Mouse (Mus musculus): Measurements from ENCODE around the gene Cd163l1. TPM values are rescaled to one million over a fixed set of nuclear protein-coding genes. Genes with fewer than 3 reads are reported as not detected.

The Cd163l1 gene
- polyA plus RNA-seq (2015; fragmentation: Nextera tagmentation; extraction: Ambion mirVana), result 0.05 TPM in 1 of 2 replicates, not detected in the other

DNA sequence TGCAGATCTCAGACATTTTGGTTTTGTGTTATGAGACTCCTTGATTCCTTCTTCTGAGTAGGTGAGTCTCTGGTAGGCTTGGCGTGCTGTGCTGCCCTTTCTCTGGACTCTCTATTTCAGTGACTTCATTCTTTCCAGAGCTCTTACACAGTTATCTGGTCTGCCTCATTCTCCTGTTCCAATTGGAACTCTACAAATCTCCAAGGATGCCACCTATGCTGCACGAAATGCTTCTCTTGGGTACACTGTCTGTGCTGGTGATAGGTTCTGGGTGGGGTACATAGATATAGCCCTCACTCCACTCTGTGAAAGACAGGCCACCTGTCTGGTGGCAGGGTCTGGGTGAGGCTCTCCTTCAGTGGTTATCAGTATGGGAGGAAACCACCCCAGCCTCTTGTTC, at the start of gene Cd163l1:
TSS of gene Cd163l1 (plus strand) at position 301 of the 400 bp plus-strand sequence.
- H3K4me2 ChIP-seq, result no peak within 1 kb of the TSS
- H3K9me3 ChIP-seq (replicated peaks), result no peaks in the 10 kb centered on the region
- H3K36me3 ChIP-seq (replicated peaks), result no peaks in the 10 kb centered on the region
- no peak within 1 kb of the TSS for H3K9ac ChIP-seq
- WGBS (ENCODE audit: insufficient replicate concordance), result 50% methylated on average over 2 of the region's 2 CpGs
- no peak within 1 kb of the TSS for H3K4me3 ChIP-seq (replicated peaks)
- ATAC-seq (ENCODE audit: insufficient read depth), result no peak
- no peak within 1 kb of the TSS for H3K27ac ChIP-seq (replicated peaks)
- no peaks in the 10 kb centered on the region for H3K27me3 ChIP-seq
- no peaks in the 10 kb centered on the region for H3K4me1 ChIP-seq (replicated peaks)

DNA sequence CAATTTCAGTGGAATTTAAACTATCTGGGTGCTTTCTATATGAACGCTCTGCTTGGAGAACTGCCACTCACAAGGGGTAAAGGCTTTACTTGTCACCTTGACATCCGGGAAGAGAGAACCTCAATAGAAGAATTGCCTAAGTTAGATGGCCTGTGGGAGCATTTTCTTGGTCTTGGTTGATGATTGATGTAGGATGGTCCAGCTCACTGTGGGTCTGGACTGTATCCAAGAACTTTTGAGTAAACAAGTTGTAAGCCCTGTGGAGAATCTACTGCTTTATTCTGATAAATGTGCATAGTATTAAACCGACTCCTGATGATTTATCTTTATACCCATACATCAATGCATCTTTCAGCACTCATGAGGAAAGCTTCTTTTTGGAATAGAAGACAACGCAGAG, 48.7 kb upstream of the Cd163l1 start:
- Histone ChIP-seq H3K9ac (no peak overlapping the region), H3K9me3 (replicated peaks) (no peaks in the 10 kb centered on the region), H3K27ac (replicated peaks) (no peak overlapping the region), H3K4me3 (replicated peaks) (no peak overlapping the region), H3K4me1 (replicated peaks) (no peaks in the 10 kb centered on the region), H3K27me3 (no peaks in the 10 kb centered on the region), H3K36me3 (replicated peaks) (no peaks in the 10 kb centered on the region), H3K4me2 (no peak overlapping the region)
- ATAC-seq (ENCODE audit: insufficient read depth), result no peak
- 58% methylated on average over 4 of the region's 4 CpGs for WGBS (ENCODE audit: insufficient replicate concordance)

DNA sequence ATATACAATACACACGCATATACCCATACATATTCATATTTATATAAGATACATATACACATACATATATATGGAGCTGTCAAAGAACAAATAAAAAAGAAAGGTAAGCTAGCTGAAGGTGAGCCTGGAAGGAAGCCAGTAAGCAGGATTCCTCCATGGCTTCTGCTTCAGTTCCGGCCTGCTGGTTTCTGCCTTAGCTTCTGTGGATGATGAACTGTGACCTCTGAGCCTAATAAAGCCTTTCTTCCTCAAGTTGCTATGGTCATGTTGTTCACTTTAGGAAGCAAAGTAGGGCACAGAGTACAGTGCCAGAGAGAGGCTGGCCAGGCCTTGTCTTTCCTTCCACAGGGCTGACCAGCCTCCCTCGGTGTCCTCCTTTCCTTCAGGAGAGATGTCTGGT, 47.2 kb upstream of the Cd163l1 start:
- Histone ChIP-seq H3K4me3 (replicated peaks) (no peak overlapping the region), H3K9me3 (replicated peaks) (no peaks in the 10 kb centered on the region), H3K27ac (replicated peaks) (no peak overlapping the region), H3K36me3 (replicated peaks) (no peaks in the 10 kb centered on the region), H3K27me3 (no peaks in the 10 kb centered on the region), H3K9ac (no peak overlapping the region), H3K4me2 (no peak overlapping the region), H3K4me1 (replicated peaks) (no peaks in the 10 kb centered on the region)
- ATAC-seq (ENCODE audit: insufficient read depth), result no peak
- 77% methylated on average over 3 of the region's 3 CpGs for WGBS (ENCODE audit: insufficient replicate concordance)

DNA sequence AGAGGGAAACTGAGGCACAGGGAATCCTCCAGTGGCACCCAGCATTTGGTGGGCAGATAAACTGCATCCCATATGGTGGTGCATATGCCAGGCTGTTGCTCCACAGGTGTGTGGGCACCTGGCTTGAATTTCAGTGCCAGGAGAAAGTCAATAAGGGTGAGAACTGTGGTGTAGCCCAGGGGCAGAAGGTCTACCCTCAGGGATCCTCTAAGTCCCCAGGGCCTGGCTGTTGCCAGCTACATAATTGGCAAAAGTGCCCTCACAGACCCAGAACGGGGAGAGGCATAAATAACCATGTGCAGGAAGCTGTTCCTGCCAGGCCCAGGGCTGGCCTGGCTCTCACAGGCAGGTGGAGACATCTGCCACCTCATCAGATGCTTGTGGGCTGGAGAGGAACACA, 45.1 kb upstream of the Cd163l1 start, which contains the start of gene Olfr523:
TSS of gene Olfr523 (plus strand) at position 282 of the 400 bp plus-strand sequence.
- Histone ChIP-seq H3K9me3 (replicated peaks) (no peaks in the 10 kb centered on the region), H3K9ac (no peak within 1 kb of the TSS), H3K27ac (replicated peaks) (no peak within 1 kb of the TSS), H3K4me1 (replicated peaks) (no peaks in the 10 kb centered on the region), H3K4me2 (no peak within 1 kb of the TSS), H3K36me3 (replicated peaks) (no peaks in the 10 kb centered on the region), H3K27me3 (no peaks in the 10 kb centered on the region), H3K4me3 (replicated peaks) (no peak within 1 kb of the TSS)
- no peak for ATAC-seq (ENCODE audit: insufficient read depth)
- 22% methylated on average over 1 of the region's 1 CpGs for WGBS (ENCODE audit: insufficient replicate concordance)

DNA sequence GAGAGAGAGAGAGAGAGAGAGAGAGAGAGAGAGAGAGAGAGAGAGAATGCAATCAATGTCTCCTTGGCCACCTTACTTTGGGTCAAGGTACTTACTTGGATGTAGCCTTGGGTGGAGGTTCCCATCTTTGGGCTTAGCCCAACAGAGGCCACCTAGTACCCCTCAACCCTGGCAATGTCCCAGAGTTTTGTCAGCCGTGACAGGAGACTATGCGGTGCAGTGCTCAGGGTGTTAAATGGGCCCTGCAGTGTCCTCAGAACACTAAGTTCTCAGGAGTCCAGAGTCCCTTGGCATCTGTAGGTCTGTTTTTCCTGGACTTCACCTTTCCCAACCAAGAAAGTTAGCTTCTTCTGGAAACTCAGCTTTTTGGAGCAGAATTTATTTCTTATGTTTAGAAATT, 38.9 kb upstream of the Cd163l1 start:
- Histone ChIP-seq H3K27ac (replicated peaks) (no peak overlapping the region), H3K4me2 (no peak overlapping the region), H3K4me1 (replicated peaks) (no peaks in the 10 kb centered on the region), H3K27me3 (no peaks in the 10 kb centered on the region), H3K9ac (no peak overlapping the region), H3K9me3 (replicated peaks) (no peaks in the 10 kb centered on the region), H3K36me3 (replicated peaks) (no peaks in the 10 kb centered on the region), H3K4me3 (replicated peaks) (no peak overlapping the region)
- no peak for ATAC-seq (ENCODE audit: insufficient read depth)
- 70% methylated on average over 2 of the region's 2 CpGs for WGBS (ENCODE audit: insufficient replicate concordance)

DNA sequence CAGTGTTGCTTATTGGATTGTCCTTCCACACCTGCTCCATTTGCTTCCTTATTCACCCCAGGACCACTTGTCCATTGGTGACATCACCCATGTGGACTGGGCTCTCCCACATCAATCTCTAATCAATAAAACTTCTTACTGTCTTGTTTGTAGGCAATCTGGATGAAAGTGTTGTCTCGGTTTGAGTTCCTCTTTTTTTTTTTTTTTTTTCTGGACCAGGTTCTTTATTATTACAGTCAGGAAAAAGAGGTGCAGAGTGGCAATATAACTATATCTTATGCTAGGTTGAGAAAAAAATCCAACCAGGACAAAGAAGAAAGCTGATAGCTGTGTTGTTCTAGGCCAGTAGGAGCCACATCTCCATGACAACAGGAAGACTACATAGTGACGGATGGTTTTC, 37.4 kb upstream of the Cd163l1 start:
- Histone ChIP-seq H3K36me3 (replicated peaks) (no peaks in the 10 kb centered on the region), H3K4me3 (replicated peaks) (no peak overlapping the region), H3K27me3 (0 out of 2 replicates have a peak, but pooled peaks cover 2% of the 10 kb centered on the region), H3K9ac (no peak overlapping the region), H3K9me3 (replicated peaks) (no peaks in the 10 kb centered on the region), H3K4me1 (replicated peaks) (no peaks in the 10 kb centered on the region), H3K27ac (replicated peaks) (no peak overlapping the region), H3K4me2 (no peak overlapping the region)
- 35% methylated on average over 2 of the region's 2 CpGs for WGBS (ENCODE audit: insufficient replicate concordance)
- no peak for ATAC-seq (ENCODE audit: insufficient read depth)

DNA sequence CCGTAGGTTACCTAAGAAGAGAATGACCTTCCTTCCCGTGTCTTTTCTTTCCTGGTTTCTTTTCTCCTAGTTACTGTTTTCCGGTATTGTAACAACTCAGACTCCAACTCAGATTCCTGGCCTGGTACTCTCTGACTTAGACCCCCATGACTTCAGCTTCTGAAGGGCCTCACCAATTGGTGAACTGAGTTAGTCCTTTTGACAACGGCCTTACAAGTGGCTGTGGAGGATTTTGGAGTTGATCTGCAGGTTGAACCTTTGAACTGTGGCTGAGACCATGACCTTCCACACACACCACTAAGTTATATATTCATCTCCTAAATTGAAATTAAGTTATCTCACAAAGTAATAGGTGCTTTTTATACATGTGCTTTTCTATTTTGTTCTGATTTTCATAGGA, 33.9 kb upstream of the Cd163l1 start:
- no peak overlapping the region for H3K4me3 ChIP-seq (replicated peaks)
- ATAC-seq (ENCODE audit: insufficient read depth), result no peak
- H3K9me3 ChIP-seq (replicated peaks), result no peaks in the 10 kb centered on the region
- WGBS (ENCODE audit: insufficient replicate concordance), result 67% methylated on average over 4 of the region's 4 CpGs
- no peak overlapping the region for H3K27ac ChIP-seq (replicated peaks)
- no peaks in the 10 kb centered on the region for H3K36me3 ChIP-seq (replicated peaks)
- no peaks in the 10 kb centered on the region for H3K4me1 ChIP-seq (replicated peaks)
- 0 out of 2 replicates have a peak, but pooled peaks cover 3% of the 10 kb centered on the region for H3K27me3 ChIP-seq
- H3K9ac ChIP-seq, result no peak overlapping the region
- H3K4me2 ChIP-seq, result no peak overlapping the region

DNA sequence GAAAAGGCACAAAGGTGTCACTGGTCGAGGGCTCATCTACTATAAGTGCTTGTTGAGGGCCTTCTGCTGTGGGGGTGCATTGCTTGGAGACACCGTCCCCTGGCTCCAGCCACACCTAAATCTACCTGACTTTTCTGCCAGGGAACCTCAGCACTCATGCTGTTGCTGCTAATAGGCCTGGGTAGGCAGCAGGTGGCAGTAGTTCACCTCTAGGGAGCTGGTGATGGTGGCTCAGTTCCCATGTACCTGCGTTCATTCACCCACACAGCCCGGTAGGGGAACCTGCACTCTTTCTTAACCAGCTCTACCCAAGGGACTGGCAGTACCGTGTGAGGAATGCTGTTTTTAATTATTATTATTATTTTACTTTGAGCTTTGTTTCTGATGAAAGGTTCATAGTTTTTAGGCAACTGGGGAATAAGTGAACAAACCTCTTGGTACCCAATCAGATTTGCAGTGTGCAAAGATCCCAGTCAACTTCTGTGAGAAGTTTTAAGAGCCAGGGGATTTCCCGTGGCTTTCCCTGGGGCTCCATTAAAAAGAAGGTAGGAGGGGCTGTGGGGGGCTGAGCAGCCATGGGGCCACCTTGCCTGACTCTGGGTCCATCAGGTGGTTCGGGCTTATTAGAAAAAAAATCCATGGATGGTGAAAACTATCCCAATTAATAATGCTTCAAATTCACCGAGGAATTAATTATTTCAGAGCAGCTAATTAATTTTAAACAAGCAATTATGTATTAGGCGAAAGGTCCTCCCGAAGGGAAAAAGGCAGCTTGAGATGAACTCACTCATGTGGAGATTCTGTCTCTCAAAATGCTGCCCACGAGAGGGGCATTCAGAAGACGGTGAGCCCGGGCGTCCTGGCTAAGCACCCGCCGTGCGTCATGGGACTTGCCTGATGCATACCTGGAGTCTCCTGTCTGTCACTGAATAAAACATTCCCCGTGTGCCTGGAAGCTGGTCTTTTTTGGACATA, 31.1 kb upstream of the Cd163l1 start:
- no peaks in the 10 kb centered on the region for H3K36me3 ChIP-seq (replicated peaks)
- H3K27ac ChIP-seq (replicated peaks), result no peak overlapping the region
- H3K4me2 ChIP-seq, result no peak overlapping the region
- no peaks in the 10 kb centered on the region; the same call in 1 of the 2 replicates for H3K4me1 ChIP-seq (replicated peaks)
- H3K27me3 ChIP-seq, result 0 out of 2 replicates have a peak, but pooled peaks cover 3% of the 10 kb centered on the region
- no peak overlapping the region for H3K9ac ChIP-seq
- no peak for ATAC-seq (ENCODE audit: insufficient read depth)
- H3K4me3 ChIP-seq (replicated peaks), result no peak overlapping the region
- H3K9me3 ChIP-seq (replicated peaks), result no peaks in the 10 kb centered on the region
- 54% methylated on average over 18 of the region's 18 CpGs for WGBS (ENCODE audit: insufficient replicate concordance)

DNA sequence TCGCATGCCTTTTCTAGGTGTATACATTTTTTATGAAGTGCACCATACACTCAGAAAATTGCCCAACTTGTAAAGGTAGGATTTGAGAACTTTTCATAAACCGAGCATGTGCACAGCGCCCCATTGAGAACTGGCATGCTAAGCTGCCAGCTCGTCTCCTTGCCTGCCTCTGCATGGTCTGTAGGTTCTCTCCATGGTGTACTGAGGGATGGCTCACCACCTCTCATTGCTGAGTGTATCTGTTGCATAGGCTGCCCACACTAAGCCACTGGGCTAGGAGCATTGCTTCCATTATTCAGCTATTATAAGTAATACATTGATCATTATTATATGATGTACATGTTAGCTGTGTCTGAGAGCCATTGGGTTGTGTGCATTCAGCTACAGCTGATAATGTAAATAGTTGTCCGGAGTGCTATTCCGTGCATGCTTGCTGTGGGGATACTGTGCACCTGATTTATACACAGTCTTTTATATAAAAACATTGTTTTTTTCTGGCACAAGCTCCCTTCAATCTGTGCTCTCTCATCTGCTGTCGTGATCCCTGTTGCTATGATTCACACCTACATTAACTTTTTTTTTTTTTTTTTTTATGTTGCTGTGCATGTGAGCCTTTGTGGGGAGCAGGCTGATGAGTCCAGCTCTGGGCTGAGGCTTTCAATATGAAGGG, 30.2 kb upstream of the Cd163l1 start:
- Histone ChIP-seq H3K4me1 (replicated peaks) (no peaks in the 10 kb centered on the region; the same call in 1 of the 2 replicates), H3K27ac (replicated peaks) (no peak overlapping the region), H3K27me3 (0 out of 2 replicates have a peak, but pooled peaks cover 3% of the 10 kb centered on the region), H3K4me3 (replicated peaks) (no peak overlapping the region), H3K36me3 (replicated peaks) (no peaks in the 10 kb centered on the region), H3K9me3 (replicated peaks) (no peaks in the 10 kb centered on the region), H3K4me2 (no peak overlapping the region), H3K9ac (no peak overlapping the region)
- 65% methylated on average over 7 of the region's 7 CpGs for WGBS (ENCODE audit: insufficient replicate concordance)
- no peak for ATAC-seq (ENCODE audit: insufficient read depth)

DNA sequence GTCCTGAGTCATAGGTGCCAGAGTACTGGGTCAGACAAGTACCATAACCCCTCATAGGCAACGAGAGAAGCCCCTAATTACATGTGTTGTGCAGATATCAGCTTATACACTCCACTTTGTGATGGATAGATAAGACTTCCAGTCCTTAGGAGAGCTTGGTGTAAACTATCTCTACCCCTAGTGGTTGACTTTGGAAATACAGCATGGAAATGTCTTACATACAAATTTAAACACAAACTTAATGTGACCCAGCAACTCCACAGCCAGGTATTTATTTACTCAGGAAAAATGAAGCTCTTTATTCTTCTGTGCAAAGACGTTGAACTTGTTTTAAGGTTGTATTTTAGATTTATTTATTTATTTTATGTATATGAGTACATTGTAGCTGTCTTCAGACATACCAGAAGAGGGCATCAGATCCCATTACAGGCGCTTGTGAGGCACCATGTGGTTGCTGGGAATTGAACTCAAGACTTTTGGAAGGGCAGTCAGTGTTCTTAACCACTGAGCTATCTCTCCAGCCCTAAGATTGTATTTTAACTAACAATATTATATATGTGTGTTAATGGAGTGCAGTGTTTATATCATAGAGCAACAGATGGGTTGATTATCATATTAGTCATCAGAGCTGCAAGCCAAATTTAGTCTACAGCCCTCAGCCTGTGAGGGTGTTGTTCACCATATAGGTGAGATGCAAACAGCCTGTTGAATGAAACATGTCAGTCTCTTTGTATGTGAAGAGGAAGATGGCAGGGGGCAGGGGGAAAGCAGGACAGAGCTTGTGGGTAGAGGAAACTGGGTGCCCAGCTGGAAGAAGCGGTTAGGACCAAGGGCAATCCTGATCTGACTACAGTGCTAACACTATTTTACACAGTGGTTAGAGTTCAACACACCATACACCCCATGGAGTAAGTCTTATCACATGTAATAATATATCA, 29.4 kb upstream of the Cd163l1 start:
- peak; percentile 57; the same call in 1 of the 2 replicates for ATAC-seq (ENCODE audit: insufficient read depth)

More for the DNA sequence above, 29.4 kb upstream of the Cd163l1 start:
- no peak overlapping the region for H3K27ac ChIP-seq (replicated peaks)
- no peaks in the 10 kb centered on the region for H3K36me3 ChIP-seq (replicated peaks)
- no peak overlapping the region for H3K9ac ChIP-seq
- 35% methylated on average over 4 of the region's 4 CpGs for WGBS (ENCODE audit: insufficient replicate concordance)
- 0 out of 2 replicates have a peak, but pooled peaks cover 3% of the 10 kb centered on the region for H3K27me3 ChIP-seq
- no peaks in the 10 kb centered on the region for H3K9me3 ChIP-seq (replicated peaks)
- no peak overlapping the region for H3K4me3 ChIP-seq (replicated peaks)
- no peak overlapping the region for H3K4me2 ChIP-seq
- no peaks in the 10 kb centered on the region; the same call in 1 of the 2 replicates for H3K4me1 ChIP-seq (replicated peaks)
